Mouse (Mus musculus) CH12.LX (cell line): Measurements from ENCODE around the gene Foxp1. TPM values are rescaled to one million over a fixed set of nuclear protein-coding genes. Genes with fewer than 3 reads are reported as not detected.

ENCODE experiments used
- DNase-seq: peaks from one replicate; pipeline ENCODE4 v3.0.0-alpha.2; 2013; ENCODE audit errors: extremely low read depth
- H3K27ac ChIP-seq: 2 replicates; pipeline ENCODE4 v1.5.1; 2012; ENCODE audit warnings: low read depth, mild to moderate bottlenecking, control low read depth, moderate library complexity; ENCODE audit not compliant: insufficient read depth
- H3K27me3 ChIP-seq: replicated peaks from 2 replicates; pipeline ENCODE3; 2012; ENCODE audit warnings: inconsistent platforms
- H3K36me3 ChIP-seq, 2 experiments: replicated peaks in 1 of 2; 2 replicates each; pipeline versions ENCODE3 to v1.6.1; 2012; ENCODE audit warnings: inconsistent platforms in 1 of 2, low read length in 1 of 2, mild to moderate bottlenecking in 1 of 2, mixed read lengths in 1 of 2, moderate library complexity in 1 of 2; ENCODE audit not compliant: control insufficient read depth in 1 of 2, insufficient read depth in 1 of 2
- H3K4me1 ChIP-seq, 2 experiments: 2 replicates each; pipeline ENCODE4 v1.6.1; 2012; ENCODE audit warnings: inconsistent platforms in 1 of 2, moderate library complexity in 1 of 2; ENCODE audit not compliant: insufficient read depth in 2 of 2, control insufficient read depth in 1 of 2
- H3K4me2 ChIP-seq: 2 replicates; pipeline ENCODE4 v1.6.1; 2012; ENCODE audit warnings: low read depth, mild to moderate bottlenecking, control low read depth; ENCODE audit not compliant: poor library complexity, insufficient read depth, severe bottlenecking
- H3K4me3 ChIP-seq, 3 experiments: fragments of 150-350 bp in 1 of 3; sonication (generic) in 1 of 3; replicated peaks in 1 of 3; 2 replicates each; pipeline versions ENCODE3 to v1.5.1; 2011 to 2012; ENCODE audit warnings: low read depth in 2 of 3, low read length in 2 of 3, mild to moderate bottlenecking in 2 of 3, moderate library complexity in 2 of 3, control low read depth in 1 of 3, improper control_type of control experiment in 1 of 3, inconsistent platforms in 1 of 3, mixed read lengths in 1 of 3; ENCODE audit not compliant: poor library complexity in 1 of 3
- H3K79me2 ChIP-seq: replicated peaks from 2 replicates; pipeline ENCODE4 v1.6.1; 2012; ENCODE audit warnings: mild to moderate bottlenecking, moderate library complexity; ENCODE audit not compliant: control insufficient read depth, poor library complexity, insufficient read depth, severe bottlenecking; ENCODE audit errors: extremely low read depth
- H3K9ac ChIP-seq: 2 replicates; pipeline ENCODE4 v1.6.1; 2012; ENCODE audit warnings: low read depth, mild to moderate bottlenecking, control low read depth, moderate library complexity; ENCODE audit not compliant: insufficient read depth
- H3K9me3 ChIP-seq: replicated peaks from 2 replicates; pipeline ENCODE3; 2012; ENCODE audit warnings: low read length, inconsistent platforms, mixed read lengths
- BHLHE40 ChIP-seq: IDR thresholded peaks from 2 replicates; pipeline ENCODE4 v1.6.1; 2011; ENCODE audit warnings: mild to moderate bottlenecking, low read depth, low read length, improper control_type of control experiment
- CHD1 ChIP-seq: IDR thresholded peaks from 2 replicates; pipeline ENCODE4 v1.6.1; 2012; ENCODE audit warnings: low read depth, low read length, improper control_type of control experiment, inconsistent platforms
- CTCF ChIP-seq, 2 experiments: IDR thresholded peaks in 1 of 2; conservative IDR thresholded peaks in 1 of 2; 2 replicates each; pipeline ENCODE4 v1.5.1; 2011 to 2012; ENCODE audit warnings: low read depth in 2 of 2, low read length in 2 of 2, improper control_type of control experiment in 1 of 2, inconsistent platforms in 1 of 2, mild to moderate bottlenecking in 1 of 2, moderate library complexity in 1 of 2
- E2F4 ChIP-seq: IDR thresholded peaks from 2 replicates; pipeline ENCODE4 v1.6.1; 2011; ENCODE audit warnings: low read depth, low read length, improper control_type of control experiment; ENCODE audit not compliant: insufficient replicate concordance
- ELF1 ChIP-seq: IDR thresholded peaks from 2 replicates; pipeline ENCODE4 v1.6.1; 2014; ENCODE audit warnings: low read depth, mild to moderate bottlenecking, inconsistent platforms, low read length, improper control_type of control experiment
- EP300 ChIP-seq: IDR thresholded peaks from 2 replicates; pipeline ENCODE4 v1.6.1; 2011; ENCODE audit warnings: low read length, improper control_type of control experiment
- ETS1 ChIP-seq: conservative IDR thresholded peaks from 2 replicates; pipeline ENCODE4 v1.6.1; 2012; ENCODE audit warnings: low read depth, mild to moderate bottlenecking, inconsistent platforms, low read length, improper control_type of control experiment, moderate library complexity
- GABPA ChIP-seq: IDR thresholded peaks from 2 replicates; pipeline ENCODE4 v1.6.1; 2012; ENCODE audit warnings: low read depth, low read length, improper control_type of control experiment, inconsistent platforms; ENCODE audit not compliant: insufficient replicate concordance
- HCFC1 ChIP-seq: IDR thresholded peaks from 2 replicates; pipeline ENCODE4 v1.6.1; 2012; ENCODE audit warnings: low read depth, mild to moderate bottlenecking, inconsistent platforms, low read length, improper control_type of control experiment
- IRF4 ChIP-seq: IDR thresholded peaks from 2 replicates; pipeline ENCODE4 v1.6.1; 2014; ENCODE audit warnings: low read depth, mild to moderate bottlenecking, inconsistent platforms, low read length, improper control_type of control experiment
- JUN ChIP-seq: IDR thresholded peaks from 2 replicates; pipeline ENCODE4 v1.6.1; 2011; ENCODE audit warnings: low read depth, mild to moderate bottlenecking, low read length, improper control_type of control experiment, moderate library complexity; ENCODE audit not compliant: insufficient read depth
- JUND ChIP-seq: conservative IDR thresholded peaks from 2 replicates; pipeline ENCODE4 v1.6.1; 2011; ENCODE audit warnings: low read depth, low read length, improper control_type of control experiment
- MAFK ChIP-seq: IDR thresholded peaks from 2 replicates; pipeline ENCODE4 v1.6.1; 2011; ENCODE audit warnings: low read length, improper control_type of control experiment; ENCODE audit not compliant: insufficient replicate concordance
- MAX ChIP-seq: IDR thresholded peaks from 2 replicates; pipeline ENCODE4 v1.6.1; 2011; ENCODE audit warnings: low read length, improper control_type of control experiment
- MXI1 ChIP-seq: IDR thresholded peaks from 2 replicates; pipeline ENCODE4 v1.6.1; 2011; ENCODE audit warnings: mild to moderate bottlenecking, low read depth, low read length, improper control_type of control experiment
- MYC ChIP-seq: IDR thresholded peaks from 2 replicates; pipeline ENCODE4 v1.6.1; 2011; ENCODE audit warnings: low read depth, mild to moderate bottlenecking, improper control_type of control experiment, low read length
- NELFE ChIP-seq: IDR thresholded peaks from 2 replicates; pipeline ENCODE4 v1.6.1; 2011; ENCODE audit warnings: low read depth, low read length, improper control_type of control experiment
- NRF1 ChIP-seq: IDR thresholded peaks from 2 replicates; pipeline ENCODE4 v1.6.1; 2014; ENCODE audit warnings: low read depth, mild to moderate bottlenecking, inconsistent platforms, low read length, improper control_type of control experiment, moderate library complexity
- POLR2A ChIP-seq: IDR thresholded peaks from 2 replicates; pipeline ENCODE4 v1.6.1; 2011; ENCODE audit warnings: low read depth, mild to moderate bottlenecking, improper control_type of control experiment, low read length
- RAD21 ChIP-seq: IDR thresholded peaks from 2 replicates; pipeline ENCODE4 v1.6.1; 2011; ENCODE audit warnings: low read depth, mild to moderate bottlenecking, low read length, improper control_type of control experiment, moderate library complexity
- SMC3 ChIP-seq: IDR thresholded peaks from 2 replicates; pipeline ENCODE4 v1.6.1; 2011; ENCODE audit warnings: low read depth, low read length, improper control_type of control experiment
- TBP ChIP-seq: conservative IDR thresholded peaks from 2 replicates; pipeline ENCODE4 v1.6.1; 2011; ENCODE audit warnings: low read depth, low read length, improper control_type of control experiment
- TCF12 ChIP-seq: IDR thresholded peaks from 2 replicates; pipeline ENCODE4 v1.6.1; 2014; ENCODE audit warnings: low read depth, mild to moderate bottlenecking, inconsistent platforms, low read length, improper control_type of control experiment
- USF1 ChIP-seq: IDR thresholded peaks from 2 replicates; pipeline ENCODE4 v1.6.1; 2014; ENCODE audit warnings: low read depth, mild to moderate bottlenecking, inconsistent platforms, low read length, improper control_type of control experiment
- USF2 ChIP-seq: conservative IDR thresholded peaks from 2 replicates; pipeline ENCODE4 v1.6.1; 2011; ENCODE audit warnings: low read depth, low read length, improper control_type of control experiment
- ZKSCAN1 ChIP-seq: IDR thresholded peaks from 2 replicates; pipeline ENCODE4 v1.6.1; 2012; ENCODE audit warnings: low read depth, inconsistent platforms, low read length, improper control_type of control experiment, borderline replicate concordance
- ZMIZ1 ChIP-seq: IDR thresholded peaks from 2 replicates; pipeline ENCODE4 v1.6.1; 2012; ENCODE audit warnings: low read depth, mild to moderate bottlenecking, inconsistent platforms, low read length, improper control_type of control experiment
- dilution Hi-C: fragments of 300-500 bp; cut with MboI; formaldehyde crosslinking; loops from 2 replicates; pipeline ENCODE4 v1.14.3; 2020; ENCODE audit warnings: low sequenced_read_pairs; ENCODE audit not compliant: extremely low pct_unique_long_range_greater_than_20kb, extremely low pct_ligation_motif_present
- in situ Hi-C: fragments of 300-500 bp; cut with MboI; formaldehyde crosslinking; loops from 3 replicates; pipeline ENCODE4 v1.14.3; 2019; ENCODE audit warnings: low sequenced_read_pairs, low pct_ligation_motif_present, low pct_unique_long_range_greater_than_20kb, mixed read lengths
- polyA plus RNA-seq: library from polyadenylated mRNA; unstranded; fragments of >175 nt; gene quantifications from 2 replicates; pipeline ENCODE4 v1.2.1, GENCODE M21; 2012; ENCODE audit warnings: low read depth; ENCODE audit not compliant: insufficient read length
- total RNA-seq, 2 experiments: library from RNA; depleted of rRNA; stranded (reverse); fragments of 300-350 nt in 1 of 2; fragments of >200 nt in 1 of 2; gene quantifications; 2 replicates each; pipeline ENCODE4 v1.2.3; 2012 to 2014

Gene Foxp1
- total and polyA plus RNA-seq, 3 experiments, result 66.5 to 105 (median 87.4) TPM

DNA sequence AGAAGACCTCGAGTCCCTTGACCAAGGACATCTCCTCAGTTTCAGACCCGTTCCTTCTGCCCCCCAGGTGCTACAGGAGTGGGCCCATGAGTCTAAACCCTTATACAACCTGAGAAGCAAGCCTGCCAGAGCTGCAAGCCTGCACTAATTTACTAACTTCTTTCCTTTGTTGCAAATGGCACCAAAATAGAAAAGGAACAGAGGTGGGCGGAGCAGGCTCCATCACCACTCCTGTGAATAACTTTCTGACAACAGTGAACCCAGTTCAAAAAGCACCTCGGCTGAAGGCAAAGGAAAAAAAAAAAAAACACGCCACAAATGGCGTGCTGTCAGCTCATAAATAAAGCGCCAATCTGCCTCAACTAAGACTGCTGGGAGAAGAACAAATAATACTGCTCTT lies 81.4 kb downstream of the Foxp1 start:
- Histone ChIP-seq H3K36me3 (no peaks in the 10 kb centered on the region), H3K27ac (no peak overlapping the region), H3K4me3 (no peak overlapping the region), H3K4me1 (peaks cover 0 to 13% of the 10 kb centered on the region in 2 experiments; a peak in 2 of 4 replicates), H3K9ac (no peak overlapping the region), H3K4me2 (no peak overlapping the region), H3K9me3 (no peaks in the 10 kb centered on the region), H3K27me3 (no peaks in the 10 kb centered on the region), H3K79me2 (no peaks in the 10 kb centered on the region)
- DNase-seq, result no peak
- TF ChIP-seq ZMIZ1, result no peak
- TF ChIP-seq BHLHE40, result no peak
- TF ChIP-seq MXI1, result no peak
- no peak for TF ChIP-seq NRF1
- no peak for TF ChIP-seq ELF1
- TF ChIP-seq ZKSCAN1, result no peak
- TF ChIP-seq POLR2A, result no peak
- TF ChIP-seq USF1, result no peak
- no peak for TF ChIP-seq SMC3
- no peak for TF ChIP-seq MAX
- TF ChIP-seq RAD21, result no peak
- in situ Hi-C loops, result no loop called here
- dilution Hi-C loops, result no loop called here

DNA sequence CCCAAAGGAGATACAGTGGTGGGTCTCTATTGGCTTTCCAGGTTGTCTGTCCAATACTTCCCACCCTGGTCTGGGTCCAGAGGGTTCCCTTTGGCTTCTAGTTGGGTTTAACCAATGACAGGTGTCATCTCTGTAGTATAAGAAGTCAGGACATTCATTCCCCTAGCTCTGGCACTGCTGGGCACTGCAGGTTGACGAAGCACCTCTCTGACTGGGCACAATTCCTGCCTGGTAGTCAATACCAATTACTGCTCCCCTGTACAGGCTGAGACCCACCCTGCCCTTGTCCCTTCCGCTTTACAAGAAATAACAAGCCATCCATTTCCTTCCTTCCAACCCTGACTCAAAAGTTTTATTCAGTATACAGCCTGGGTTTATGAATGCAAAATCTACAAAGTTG lies 81.9 kb downstream of the Foxp1 start:
- Histone ChIP-seq H3K9ac (no peak overlapping the region), H3K27me3 (no peaks in the 10 kb centered on the region), H3K9me3 (no peaks in the 10 kb centered on the region), H3K4me3 (no peak overlapping the region), H3K4me1 (peaks cover 0 to 13% of the 10 kb centered on the region in 2 experiments; a peak in 2 of 4 replicates), H3K79me2 (no peaks in the 10 kb centered on the region), H3K4me2 (no peak overlapping the region), H3K36me3 (no peaks in the 10 kb centered on the region), H3K27ac (no peak overlapping the region)
- dilution Hi-C loops, result no loop called here
- TF ChIP-seq JUN (no peak), POLR2A (no peak), TBP (no peak)
- in situ Hi-C loops, result no loop called here
- no peak for DNase-seq

- H3K27ac ChIP-seq, result no peak overlapping the region
- no peak overlapping the region for H3K4me3 ChIP-seq
- no peak overlapping the region for H3K4me2 ChIP-seq
- DNase-seq, result no peak
- H3K9me3 ChIP-seq, result no peaks in the 10 kb centered on the region
- no peak overlapping the region for H3K9ac ChIP-seq
- in situ Hi-C loops, result no loop called here
- no peaks in the 10 kb centered on the region for H3K36me3 ChIP-seq
- TF ChIP-seq CTCF (conservative IDR thresholded peaks at IDR 0.05 in 1 of 2, IDR thresholded peaks at IDR 0.05 in 1 of 2; ENCODE audit: low read depth in 2 of 2, low read length in 2 of 2), result no peak
- TF ChIP-seq TCF12, result no peak
- no peak for TF ChIP-seq POLR2A
- no peak for TF ChIP-seq E2F4
- no peak for TF ChIP-seq HCFC1
- TF ChIP-seq MXI1, result no peak
- TF ChIP-seq JUND, result no peak
- TF ChIP-seq ZMIZ1, result no peak
- no peak for TF ChIP-seq CHD1
- TF ChIP-seq MYC, result no peak
- no peak for TF ChIP-seq MAFK
- TF ChIP-seq IRF4, result no peak
- no peak for TF ChIP-seq BHLHE40
- TF ChIP-seq NELFE, result no peak
- no peak for TF ChIP-seq USF2
- no peak for TF ChIP-seq GABPA
- TF ChIP-seq ETS1, result no peak
- TF ChIP-seq EP300, result no peak
- dilution Hi-C loops, result no loop called here
- H3K4me1 ChIP-seq, result peaks cover 0 to 14% of the 10 kb centered on the region in 2 experiments; a peak in 2 of 4 replicates
- no peaks in the 10 kb centered on the region for H3K27me3 ChIP-seq
- H3K79me2 ChIP-seq, result no peaks in the 10 kb centered on the region
Observed at GRCm38 (mm10) chr6:99439878-99440361, 82.6 kb downstream of the Foxp1 start.
